9 mouse cellular contexts compared by ENCODE assay signal in the genomic region with DNA sequence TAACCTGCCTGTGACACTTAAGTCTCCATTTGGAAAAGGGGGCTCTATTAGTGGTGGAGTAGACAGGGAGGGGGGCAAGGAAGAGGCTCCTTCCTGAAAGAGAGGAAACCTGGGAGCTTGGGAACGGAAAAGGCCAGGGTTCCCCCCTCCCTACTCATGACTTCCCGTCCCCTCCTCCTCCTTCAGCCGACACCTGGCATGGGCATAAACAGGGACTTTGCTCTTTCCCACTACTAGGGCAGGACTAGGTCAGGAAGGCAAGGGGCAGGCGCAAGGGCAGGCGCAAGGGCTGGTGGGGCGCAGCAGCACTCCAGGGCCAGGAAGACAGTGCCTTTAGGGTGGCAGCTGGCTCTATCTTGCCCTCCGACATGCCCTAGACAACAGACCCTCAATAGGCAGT. TPM values are rescaled to one million over a fixed set of nuclear protein-coding genes. Genes with fewer than 3 reads are reported as not detected.
DNase-seq lines count a peak whose midpoint lies in the region; ATAC-seq and TF ChIP-seq lines count a peak whose summit lies in the region.
"Had no signal": no experiment of that assay in that cellular context is flagged by ENCODE, and none has a peak within 500 bp of the region (broad histone marks: within the 10 kb centered on the region; RNA-seq: fewer than 3 reads in every experiment).

No protein-coding gene starts in this region.

- 89% methylated on average over 6 of the region's 7 CpGs for WGBS in forebrain, embryonic 16.5 days
- 69% methylated on average over 7 of the region's 7 CpGs for WGBS in hindbrain, postnatal 0 days
- 55% methylated on average over 7 of the region's 7 CpGs for WGBS in liver, embryonic 12.5 days (ENCODE audit: insufficient replicate concordance)
- 38% methylated on average over 7 of the region's 7 CpGs for WGBS in stomach, embryonic 14.5 days

- peak overlapping the region; percentile 24; the same call in 1 of the 2 replicates for H3K4me2 ChIP-seq in forebrain, embryonic 16.5 days (ENCODE audit: low read length)
- peak overlapping the region; percentile 89 for H3K4me2 ChIP-seq in hindbrain, postnatal 0 days (ENCODE audit: low read depth, low read length)
- H3K4me2 ChIP-seq in liver, embryonic 12.5 days = peak overlapping the region; percentile 69
- peak overlapping the region; percentile 96 for H3K4me2 ChIP-seq in stomach, embryonic 14.5 days (replicated peaks; ENCODE audit: low read depth, low read length)

- peaks cover 36% of the 10 kb centered on the region for H3K4me1 ChIP-seq in forebrain, embryonic 16.5 days (replicated peaks; ENCODE audit: control insufficient read depth, insufficient read depth, low read length)
- peaks cover 14% of the 10 kb centered on the region; the same call in 1 of the 2 replicates for H3K4me1 ChIP-seq in hindbrain, postnatal 0 days (ENCODE audit: insufficient read depth, low read length)
- peaks cover 49% of the 10 kb centered on the region for H3K4me1 ChIP-seq in liver, embryonic 12.5 days
- peaks cover 29% of the 10 kb centered on the region for H3K4me1 ChIP-seq in stomach, embryonic 14.5 days (ENCODE audit: control insufficient read depth, insufficient read depth, low read length)

- no peak overlapping the region for H3K9ac ChIP-seq in forebrain, embryonic 16.5 days (replicated peaks; ENCODE audit: low read depth, low read length)
- no peak overlapping the region for H3K9ac ChIP-seq in hindbrain, postnatal 0 days (replicated peaks; ENCODE audit: low read length)
- H3K9ac ChIP-seq in liver, embryonic 12.5 days = no peak overlapping the region
- peak overlapping the region; percentile 57; the same call in 1 of the 2 replicates for H3K9ac ChIP-seq in stomach, embryonic 14.5 days (replicated peaks; ENCODE audit: low read depth, low read length)

- H3K27me3 ChIP-seq in forebrain, embryonic 16.5 days (replicated peaks; ENCODE audit: control insufficient read depth, insufficient read depth, low read length) = peaks cover 2% of the 10 kb centered on the region; the same call in 1 of the 2 replicates
- no peaks in the 10 kb centered on the region for H3K27me3 ChIP-seq in hindbrain, postnatal 0 days (ENCODE audit: insufficient read depth, low read length)
- H3K27me3 ChIP-seq in liver, embryonic 12.5 days (replicated peaks) = peaks cover 82% of the 10 kb centered on the region
- H3K27me3 ChIP-seq in stomach, embryonic 14.5 days (ENCODE audit: control insufficient read depth, insufficient read depth, low read length) = no peaks in the 10 kb centered on the region

- ATAC-seq in forebrain, embryonic 16.5 days = no peak
- ATAC-seq in hindbrain, postnatal 0 days = no peak
- ATAC-seq in liver, embryonic 12.5 days = no peak
- no peak for ATAC-seq in stomach, embryonic 14.5 days (ENCODE audit: insufficient number of reproducible peaks, insufficient read depth, low FRiP score, low read depth)

- H3K36me3 ChIP-seq in forebrain, embryonic 16.5 days (ENCODE audit: control insufficient read depth, insufficient read depth) = no peaks in the 10 kb centered on the region
- no peaks in the 10 kb centered on the region for H3K36me3 ChIP-seq in hindbrain, postnatal 0 days (ENCODE audit: insufficient read depth, low read length)
- H3K36me3 ChIP-seq in liver, embryonic 12.5 days = no peaks in the 10 kb centered on the region
- H3K36me3 ChIP-seq in stomach, embryonic 14.5 days (ENCODE audit: control insufficient read depth, insufficient read depth, low read length) = peaks cover 7% of the 10 kb centered on the region; the same call in 1 of the 2 replicates

- no peaks in the 10 kb centered on the region for H3K9me3 ChIP-seq in forebrain, embryonic 16.5 days (ENCODE audit: control insufficient read depth, low read length)
- no peaks in the 10 kb centered on the region for H3K9me3 ChIP-seq in hindbrain, postnatal 0 days (ENCODE audit: low read length)
- no peaks in the 10 kb centered on the region for H3K9me3 ChIP-seq in liver, embryonic 12.5 days (replicated peaks)
- no peaks in the 10 kb centered on the region for H3K9me3 ChIP-seq in stomach, embryonic 14.5 days (ENCODE audit: control insufficient read depth, low read depth, low read length)

- H3K4me3 ChIP-seq in layer of hippocampus, adult 2 months = peak overlapping the region; percentile 74
- no peak overlapping the region for H3K4me3 ChIP-seq in forebrain, embryonic 16.5 days (replicated peaks; ENCODE audit: low read length)
- peak overlapping the region; percentile 14; the same call in 1 of the 2 replicates for H3K4me3 ChIP-seq in hindbrain, postnatal 0 days (ENCODE audit: low read length)
- peak overlapping the region; percentile 50 for H3K4me3 ChIP-seq in liver, embryonic 12.5 days
- peak overlapping the region; percentile 64 for H3K4me3 ChIP-seq in stomach, embryonic 14.5 days (ENCODE audit: low read depth, low read length)
- H3K4me3 ChIP-seq: erythroblast, embryonic 14.5 days had no signal

- TF ChIP-seq CTCF in layer of hippocampus, adult 2 months (conservative IDR thresholded peaks at IDR 0.05) = no peak
- TF ChIP-seq CTCF in hindbrain, postnatal 0 days (IDR thresholded peaks at IDR 0.05; ENCODE audit: low read depth) = no peak

- DNase-seq in layer of hippocampus, adult 2 months (ENCODE audit: low spot score in 2 of 2) = no peak
- no peak for DNase-seq in layer of hippocampus, adult 8-10 months (ENCODE audit: low spot score in 2 of 2)
- no peak for DNase-seq in hindbrain, postnatal 0 days (ENCODE audit: low spot score)
- no peak for DNase-seq in testis, postnatal 14 days (ENCODE audit: low spot score)
- DNase-seq in frontal cortex, postnatal 36 days (ENCODE audit: low spot score in 2 of 2) = no peak

- peak overlapping the region; percentile 94 for H3K27ac ChIP-seq in layer of hippocampus, adult 2 months
- no peak overlapping the region for H3K27ac ChIP-seq in forebrain, embryonic 16.5 days (ENCODE audit: low read length)
- no peak overlapping the region for H3K27ac ChIP-seq in hindbrain, postnatal 0 days
- 0 out of 2 replicates have a peak overlapping the region, but pooled peaks have one; percentile 8 for H3K27ac ChIP-seq in liver, embryonic 12.5 days
- H3K27ac ChIP-seq in stomach, embryonic 14.5 days (ENCODE audit: low read length) = peak overlapping the region; percentile 87

RNA-seq across cellular contexts. Expression of a gene that starts 2.8 kb away (rescaled TPM):
- total RNA-seq in layer of hippocampus, adult 2 months (2021) = 1 to 10 TPM; 7.6 to 7.9 TPM
- total RNA-seq in layer of hippocampus, adult 8-10 months (2022) = 10 to 100 TPM in 2 of 4 experiments, 1 to 10 TPM in 2; 7.9 to 12.6 (median 10.5) TPM
- polyA plus RNA-seq in forebrain, embryonic 16.5 days (2015; fragmentation: Nextera tagmentation; extraction: Ambion mirVana) = 8.3 and 9.5 TPM in 2 replicates
- 3.9 and 5.9 TPM in 2 replicates for total RNA-seq in hindbrain, postnatal 0 days (2014; rRNA removed)
- 7.4 and 10.9 TPM in 2 replicates for polyA plus RNA-seq in hindbrain, postnatal 0 days (2015; fragmentation: Nextera tagmentation; extraction: Ambion mirVana)
- 5.2 and 5.3 TPM in 2 replicates for polyA plus RNA-seq in liver, embryonic 12.5 days (2016; fragmentation: Nextera tagmentation; extraction: Ambion mirVana)
- polyA plus RNA-seq in stomach, embryonic 14.5 days (2014; fragmentation: Nextera tagmentation; extraction: Ambion mirVana) = 39.3 and 45.0 TPM in 2 replicates

RNA-seq across cellular contexts. Expression of a gene that starts 7.7 kb away (rescaled TPM):
- total RNA-seq in layer of hippocampus, adult 2 months (2021) = 10 to 100 TPM; 46.3 to 58.9 TPM
- 10 to 100 TPM; 51.8 to 69.9 (median 58.2) TPM for total RNA-seq in layer of hippocampus, adult 8-10 months (2022)
- polyA plus RNA-seq in forebrain, embryonic 16.5 days (2015; fragmentation: Nextera tagmentation; extraction: Ambion mirVana) = 38.6 and 41.2 TPM in 2 replicates
- total RNA-seq in hindbrain, postnatal 0 days (2014; rRNA removed) = 30.1 and 30.8 TPM in 2 replicates
- polyA plus RNA-seq in hindbrain, postnatal 0 days (2015; fragmentation: Nextera tagmentation; extraction: Ambion mirVana) = 47.2 and 49.1 TPM in 2 replicates
- 19.3 and 21.6 TPM in 2 replicates for polyA plus RNA-seq in liver, embryonic 12.5 days (2016; fragmentation: Nextera tagmentation; extraction: Ambion mirVana)
- polyA plus RNA-seq in stomach, embryonic 14.5 days (2014; fragmentation: Nextera tagmentation; extraction: Ambion mirVana) = 86.5 TPM in 2 replicates

RNA-seq across cellular contexts. Expression of a gene that starts 18.9 kb away (rescaled TPM):
- total RNA-seq in layer of hippocampus, adult 2 months (2021) = 10 to 100 TPM; 51.2 to 61.0 TPM
- 10 to 100 TPM; 44.2 to 67.3 (median 61.7) TPM for total RNA-seq in layer of hippocampus, adult 8-10 months (2022)
- polyA plus RNA-seq in forebrain, embryonic 16.5 days (2015; fragmentation: Nextera tagmentation; extraction: Ambion mirVana) = 67.0 and 73.5 TPM in 2 replicates
- 295 and 347 TPM in 2 replicates for total RNA-seq in hindbrain, postnatal 0 days (2014; rRNA removed)
- 95.5 and 97.8 TPM in 2 replicates for polyA plus RNA-seq in hindbrain, postnatal 0 days (2015; fragmentation: Nextera tagmentation; extraction: Ambion mirVana)
- polyA plus RNA-seq in liver, embryonic 12.5 days (2016; fragmentation: Nextera tagmentation; extraction: Ambion mirVana) = 72.3 and 73.6 TPM in 2 replicates
- polyA plus RNA-seq in stomach, embryonic 14.5 days (2014; fragmentation: Nextera tagmentation; extraction: Ambion mirVana) = 144 and 186 TPM in 2 replicates

RNA-seq across cellular contexts. Expression of a gene that starts 32.0 kb away (rescaled TPM):
- total RNA-seq in layer of hippocampus, adult 2 months (2021) = 10 to 100 TPM; 89.1 to 92.8 TPM
- total RNA-seq in layer of hippocampus, adult 8-10 months (2022) = 10 to 100 TPM; 74.0 to 89.3 (median 80.2) TPM
- polyA plus RNA-seq in forebrain, embryonic 16.5 days (2015; fragmentation: Nextera tagmentation; extraction: Ambion mirVana) = 62.5 and 76.1 TPM in 2 replicates
- 97.9 and 101 TPM in 2 replicates for total RNA-seq in hindbrain, postnatal 0 days (2014; rRNA removed)
- 42.9 and 49.8 TPM in 2 replicates for polyA plus RNA-seq in hindbrain, postnatal 0 days (2015; fragmentation: Nextera tagmentation; extraction: Ambion mirVana)
- 0.31 and 0.38 TPM in 2 replicates for polyA plus RNA-seq in liver, embryonic 12.5 days (2016; fragmentation: Nextera tagmentation; extraction: Ambion mirVana)
- polyA plus RNA-seq in stomach, embryonic 14.5 days (2014; fragmentation: Nextera tagmentation; extraction: Ambion mirVana) = 4.9 and 5.1 TPM in 2 replicates

RNA-seq across cellular contexts. Expression of a gene that starts 32.3 kb away (rescaled TPM):
- total RNA-seq in layer of hippocampus, adult 2 months (2021) = 10 to 100 TPM; 75.8 to 80.5 TPM
- total RNA-seq in layer of hippocampus, adult 8-10 months (2022) = 10 to 100 TPM; 73.9 to 82.9 (median 79.4) TPM
- polyA plus RNA-seq in forebrain, embryonic 16.5 days (2015; fragmentation: Nextera tagmentation; extraction: Ambion mirVana) = 187 and 195 TPM in 2 replicates
- total RNA-seq in hindbrain, postnatal 0 days (2014; rRNA removed) = 74.9 and 111 TPM in 2 replicates
- polyA plus RNA-seq in hindbrain, postnatal 0 days (2015; fragmentation: Nextera tagmentation; extraction: Ambion mirVana) = 250 and 268 TPM in 2 replicates
- 170 and 187 TPM in 2 replicates for polyA plus RNA-seq in liver, embryonic 12.5 days (2016; fragmentation: Nextera tagmentation; extraction: Ambion mirVana)
- polyA plus RNA-seq in stomach, embryonic 14.5 days (2014; fragmentation: Nextera tagmentation; extraction: Ambion mirVana) = 297 and 314 TPM in 2 replicates

Comparison
In these comparisons a context has a peak if more than half of its experiments do, and no peak if none do; other contexts are left out.
1. H3K27ac ChIP-seq: peak in layer of hippocampus, adult 2 months (single experiment), liver, embryonic 12.5 days (single experiment) and stomach, embryonic 14.5 days (single experiment); none in forebrain, embryonic 16.5 days (single experiment) and hindbrain, postnatal 0 days (single experiment).
2. H3K4me2 ChIP-seq: peak in every context shown above with its lines; median percentile 96 in stomach, embryonic 14.5 days; 89 in hindbrain, postnatal 0 days; 69 in liver, embryonic 12.5 days; 24 in forebrain, embryonic 16.5 days.